Comparison of ENCODE assay signal across 1 mouse cellular context in genomic region chr2:25221331-25221772, GRCm38 (mm10).
TF ChIP-seq lines count a peak whose summit lies in the region.

No protein-coding gene starts in this region.

TF ChIP-seq in MEL, 35 proteins besides CTCF, POLR2A, EP300 and RAD21:
- TF ChIP-seq CHD2 (IDR thresholded peaks at IDR 0.05; ENCODE audit: low read length) (peak; percentile 21; the same call in 1 of the 2 replicates), MXI1 (IDR thresholded peaks at IDR 0.05; ENCODE audit: low read depth, low read length) (no peak), SIN3A (IDR thresholded peaks at IDR 0.05; ENCODE audit: low read length) (0 out of 2 replicates have a peak, but pooled peaks have one; percentile 11), NRF1 (IDR thresholded peaks at IDR 0.05; ENCODE audit: insufficient read depth, low read depth, low read length, poor library complexity, severe bottlenecking) (no peak), KAT2A (conservative IDR thresholded peaks at IDR 0.05; ENCODE audit: low read depth, low read length) (no peak), MYB (IDR thresholded peaks at IDR 0.05; ENCODE audit: low read depth, low read length) (no peak), POLR2AphosphoS5 (IDR thresholded peaks at IDR 0.05; ENCODE audit: borderline replicate concordance, low read depth, low read length) (peak; percentile 89), POLR2AphosphoS2 (IDR thresholded peaks at IDR 0.05; ENCODE audit: low read length) (peak; percentile 95), MYC (IDR thresholded peaks at IDR 0.05; ENCODE audit: low read depth, low read length) (0 out of 2 replicates have a peak, but pooled peaks have one; percentile 27)
